Mouse (Mus musculus) heart, embryonic 12.5 days (tissue): ENCODE measurements around the gene A730061H03Rik. TPM values are rescaled to one million over a fixed set of nuclear protein-coding genes. Genes with fewer than 3 reads are reported as not detected.

Experiments
- ATAC-seq: fragments of 200-750 bp; cut with Nextera tagmentation; 2 replicates; pipeline ENCODE4 v1.8.0; 2017; ENCODE audit warnings: moderate TSS enrichment, moderate library complexity; ENCODE audit not compliant: insufficient number of reproducible peaks, low FRiP score
- H3K27ac ChIP-seq: fragments of 300-500 bp; sonication (generic); 2 replicates; pipeline ENCODE4 v1.5.1; 2016; ENCODE audit warnings: mild to moderate bottlenecking, moderate library complexity; ENCODE audit not compliant: poor library complexity, severe bottlenecking
- H3K27me3 ChIP-seq: fragments of 300-500 bp; sonication (generic); replicated peaks from 2 replicates; pipeline ENCODE4 v1.6.1; 2016; ENCODE audit warnings: mild to moderate bottlenecking, moderate library complexity
- H3K36me3 ChIP-seq: fragments of 300-500 bp; sonication (generic); 2 replicates; pipeline ENCODE4 v1.6.1; 2016; ENCODE audit warnings: mild to moderate bottlenecking, moderate library complexity
- H3K4me1 ChIP-seq: fragments of 300-500 bp; sonication (generic); replicated peaks from 2 replicates; pipeline ENCODE4 v1.6.1; 2016; ENCODE audit warnings: mild to moderate bottlenecking
- H3K4me2 ChIP-seq: fragments of 300-500 bp; sonication (generic); 2 replicates; pipeline ENCODE4 v1.6.1; 2016; ENCODE audit warnings: mild to moderate bottlenecking, moderate library complexity
- H3K4me3 ChIP-seq: fragments of 300-500 bp; sonication (generic); 2 replicates; pipeline ENCODE4 v1.5.1; 2016; ENCODE audit warnings: mild to moderate bottlenecking
- H3K9ac ChIP-seq: fragments of 300-500 bp; sonication (generic); 2 replicates; pipeline ENCODE4 v1.6.1; 2016; ENCODE audit warnings: mild to moderate bottlenecking, moderate library complexity
- H3K9me3 ChIP-seq: fragments of 300-500 bp; sonication (generic); replicated peaks from 2 replicates; pipeline ENCODE4 v1.6.1; 2016; ENCODE audit warnings: mild to moderate bottlenecking, moderate library complexity
- WGBS: fragments of 180-500 bp; shearing (Covaris S2); methylation state at CpG from one replicate; pipeline ENCODE4 v1.1.7; 2016; 5-methylcytosine and 5-hydroxymethylcytosine counted together
- polyA plus RNA-seq: library from polyadenylated mRNA; unstranded; fragments of >200 nt; fragmentation: Nextera tagmentation; extraction: Ambion mirVana; gene quantifications from 2 replicates; pipeline ENCODE4 v1.2.1, GENCODE M21; 2016

A730061H03Rik gene
- polyA plus RNA-seq: 0.96 TPM in 1 of 2 replicates, not detected in the other

DNA sequence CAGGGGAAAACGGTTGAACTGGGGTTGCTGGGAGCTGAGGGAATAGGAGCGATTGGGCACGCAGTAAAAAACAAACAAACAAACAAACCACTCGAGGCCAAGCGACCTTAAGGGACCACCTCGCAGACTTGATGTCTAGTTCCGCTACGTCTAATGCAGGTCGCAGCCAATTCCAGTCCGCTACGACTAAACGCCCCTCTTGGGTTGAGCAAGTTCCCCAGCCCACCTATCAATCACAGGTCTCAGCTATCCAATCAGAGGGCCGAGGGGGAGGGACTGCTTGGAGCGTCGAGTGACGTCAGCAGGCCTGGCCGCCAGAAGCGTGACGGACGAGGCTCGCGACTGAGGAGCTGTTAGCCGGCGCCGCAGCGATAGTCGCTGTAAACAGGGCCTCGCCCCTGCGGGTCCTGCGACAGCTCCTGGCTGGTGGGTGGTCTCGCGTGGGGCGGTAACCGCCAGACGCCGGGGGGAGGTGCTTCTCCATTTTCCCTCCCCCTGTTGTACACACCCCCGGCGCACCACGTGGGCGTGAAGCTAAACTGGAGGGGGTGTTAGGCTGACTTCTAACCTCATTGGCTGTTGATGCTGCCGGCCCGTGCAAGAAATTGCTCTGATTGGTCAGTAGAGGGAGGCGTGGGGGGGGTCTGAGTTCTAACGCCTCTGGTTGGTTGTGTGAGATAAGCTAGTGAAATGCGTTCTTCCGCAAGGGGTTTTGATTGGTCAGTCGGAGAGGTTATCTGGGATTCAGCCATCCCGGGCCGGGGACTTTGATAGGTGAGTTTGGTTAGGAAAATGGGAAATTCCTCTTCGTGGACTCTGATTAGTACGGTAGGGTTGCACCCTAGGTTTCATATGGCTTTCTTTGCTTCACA, at the start of gene A730061H03Rik:
Gene A730061H03Rik, minus strand, starts transcription at position 205 of the 872 bp plus-strand sequence.
- no peaks in the 10 kb centered on the region for H3K9me3 ChIP-seq
- peak within 1 kb of the TSS; percentile 81 for H3K9ac ChIP-seq
- peak within 1 kb of the TSS; percentile 86 for H3K4me2 ChIP-seq
- H3K4me3 ChIP-seq: peak within 1 kb of the TSS; percentile 69
- H3K27ac ChIP-seq: peak within 1 kb of the TSS; percentile 98
- H3K4me1 ChIP-seq: peaks cover 20% of the 10 kb centered on the region
- H3K36me3 ChIP-seq: peaks cover 28% of the 10 kb centered on the region
- no peaks in the 10 kb centered on the region for H3K27me3 ChIP-seq
- peak; percentile 96 for ATAC-seq
- under 1% methylated on average over 51 of the region's 51 CpGs for WGBS

DNA sequence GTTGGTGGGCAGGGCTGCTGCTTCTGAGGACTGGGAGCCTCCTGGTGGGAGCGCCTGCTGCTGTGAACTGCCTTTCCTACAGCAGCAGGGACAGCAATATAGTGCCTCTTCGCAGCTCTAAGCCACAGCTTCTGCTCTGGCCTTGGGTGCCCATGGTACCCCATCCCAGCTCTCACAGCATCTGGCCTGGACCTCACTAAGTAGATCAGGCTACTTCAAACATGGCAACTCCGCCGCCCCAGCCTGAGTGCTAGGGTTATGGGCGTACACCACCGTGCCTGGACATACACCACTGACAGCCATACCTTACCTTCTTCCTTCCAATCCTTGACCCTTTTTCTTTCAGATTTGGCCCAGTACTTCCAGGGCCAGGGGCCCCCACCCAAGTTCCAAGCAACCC, 48.1 kb upstream of the A730061H03Rik start:
- no peak for ATAC-seq
- 89% methylated on average over 6 of the region's 6 CpGs for WGBS
- H3K9ac ChIP-seq: no peak overlapping the region
- H3K27ac ChIP-seq: no peak overlapping the region
- peaks cover 53% of the 10 kb centered on the region for H3K36me3 ChIP-seq
- H3K4me2 ChIP-seq: no peak overlapping the region
- no peak overlapping the region for H3K4me3 ChIP-seq
- H3K4me1 ChIP-seq: peaks cover 11% of the 10 kb centered on the region
- no peaks in the 10 kb centered on the region for H3K9me3 ChIP-seq
- no peaks in the 10 kb centered on the region for H3K27me3 ChIP-seq

DNA sequence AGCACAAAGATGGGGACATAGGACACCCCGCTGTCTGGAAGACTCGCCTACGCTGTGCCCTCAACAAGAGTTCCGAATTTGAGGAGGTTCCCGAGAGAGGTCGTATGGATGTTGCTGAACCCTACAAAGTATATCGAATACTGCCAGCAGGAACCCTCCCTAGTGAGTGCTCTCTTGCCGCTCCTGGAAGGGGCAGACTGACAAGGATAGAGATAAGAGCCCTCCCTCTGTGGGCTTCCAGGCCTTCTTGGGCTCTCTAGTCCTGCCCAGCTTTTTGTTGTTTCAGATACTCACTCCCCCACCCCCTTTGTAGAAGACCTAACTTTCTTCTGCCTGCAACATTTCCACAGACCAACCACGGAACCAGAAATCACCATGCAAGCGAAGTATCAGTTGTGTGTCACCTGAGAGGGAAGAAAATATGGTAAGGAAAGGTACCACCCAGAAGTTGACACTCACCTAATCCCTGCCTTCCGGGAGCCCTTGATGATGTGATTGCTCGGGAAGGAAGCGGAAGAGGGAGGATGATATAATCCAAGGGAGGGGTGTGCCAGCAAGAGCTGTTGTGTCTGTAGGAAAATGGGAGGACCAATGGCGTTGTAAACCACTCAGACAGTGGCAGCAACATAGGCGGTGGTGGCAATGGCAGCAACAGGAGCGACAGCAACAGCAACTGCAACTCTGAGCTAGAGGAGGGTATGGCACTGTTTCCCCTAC, 45.7 kb upstream of the A730061H03Rik start:
- no peaks in the 10 kb centered on the region for H3K9me3 ChIP-seq
- H3K4me1 ChIP-seq: peaks cover 4% of the 10 kb centered on the region
- no peak overlapping the region for H3K4me2 ChIP-seq
- ATAC-seq: no peak
- 73% methylated on average over 16 of the region's 16 CpGs for WGBS
- no peaks in the 10 kb centered on the region for H3K27me3 ChIP-seq
- no peak overlapping the region for H3K27ac ChIP-seq
- no peak overlapping the region for H3K9ac ChIP-seq
- H3K36me3 ChIP-seq: peaks cover 78% of the 10 kb centered on the region
- H3K4me3 ChIP-seq: no peak overlapping the region

DNA sequence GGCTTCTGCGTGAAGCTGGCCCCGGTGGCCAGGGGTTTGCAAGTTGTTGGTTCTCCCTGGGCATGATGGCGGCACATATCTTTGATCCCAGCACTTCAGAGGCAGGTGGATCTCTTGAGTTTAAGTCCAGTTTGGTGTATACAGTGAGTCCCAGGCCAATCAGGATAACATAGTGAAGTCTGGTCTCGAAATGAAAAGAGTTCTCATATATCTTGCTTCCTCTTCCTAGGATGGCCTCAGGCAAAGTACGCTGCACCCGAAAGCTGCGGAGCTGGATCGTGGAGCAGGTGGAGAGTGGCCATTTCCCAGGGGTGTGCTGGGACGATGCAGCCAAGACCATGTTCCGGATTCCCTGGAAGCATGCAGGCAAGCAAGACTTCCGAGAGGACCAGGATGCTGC, 44.6 kb upstream of the A730061H03Rik start:
- Histone ChIP-seq H3K4me2 (peak overlapping the region; percentile 69), H3K36me3 (peaks cover 84% of the 10 kb centered on the region), H3K4me1 (peaks cover 4% of the 10 kb centered on the region), H3K27ac (no peak overlapping the region), H3K4me3 (no peak overlapping the region), H3K9ac (no peak overlapping the region), H3K27me3 (no peaks in the 10 kb centered on the region), H3K9me3 (no peaks in the 10 kb centered on the region)
- ATAC-seq: no peak
- whole genome bisulfite sequencing: 94% methylated on average over 11 of the region's 11 CpGs

DNA sequence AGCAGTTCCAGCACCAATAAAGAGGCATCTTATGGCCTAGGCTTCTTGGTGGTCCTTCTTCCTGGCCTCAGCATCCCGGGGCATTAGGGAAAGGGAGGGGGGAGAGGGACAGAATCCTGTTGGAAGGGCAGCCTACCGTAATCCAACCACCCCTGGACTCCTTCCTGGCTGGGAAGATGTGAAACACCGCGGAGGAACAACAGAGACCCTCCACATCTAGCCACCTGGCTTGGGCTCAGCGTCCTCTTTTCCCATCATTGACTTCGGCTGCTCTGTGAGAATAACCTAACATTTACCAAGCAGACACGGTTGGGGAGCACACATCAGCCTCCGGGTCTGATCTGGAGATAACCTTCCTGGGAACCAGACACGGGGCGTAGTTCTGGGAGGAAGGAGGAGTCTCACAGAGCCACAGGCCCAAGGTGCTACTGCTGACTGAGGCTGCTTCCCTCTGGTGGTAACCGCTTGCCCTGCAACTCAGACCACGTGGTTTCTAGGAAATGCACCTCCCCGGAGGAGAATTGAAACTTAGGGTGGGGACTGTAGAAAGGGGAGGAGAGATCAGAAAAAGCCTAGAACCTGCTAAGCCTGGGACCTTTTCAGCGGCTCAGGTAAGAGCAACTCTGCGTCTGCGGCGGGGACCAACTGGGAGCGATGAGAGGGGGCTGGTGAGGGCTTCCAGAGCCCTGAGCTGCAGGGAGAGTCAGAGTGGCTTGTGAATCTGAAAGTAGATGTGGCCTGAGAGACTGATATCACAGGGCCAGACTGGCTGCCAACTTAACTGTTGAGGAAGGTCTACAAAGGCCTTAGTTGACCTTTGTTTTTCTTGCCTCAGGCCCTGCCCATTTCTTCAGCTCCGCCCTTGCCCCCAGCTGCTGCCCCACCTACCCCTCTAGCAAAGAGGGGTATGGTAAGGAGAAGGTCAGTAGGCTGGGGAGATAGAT, 43.7 kb upstream of the A730061H03Rik start:
- peak; percentile 90 for ATAC-seq
- Histone ChIP-seq H3K4me1 (peaks cover 4% of the 10 kb centered on the region), H3K27me3 (no peaks in the 10 kb centered on the region), H3K27ac (peak overlapping the region; percentile 68), H3K9me3 (no peaks in the 10 kb centered on the region), H3K4me3 (peak overlapping the region; percentile 46), H3K36me3 (peaks cover 84% of the 10 kb centered on the region), H3K4me2 (peak overlapping the region; percentile 69), H3K9ac (peak overlapping the region; percentile 66)
- 15% methylated on average over 19 of the region's 19 CpGs for whole genome bisulfite sequencing

DNA sequence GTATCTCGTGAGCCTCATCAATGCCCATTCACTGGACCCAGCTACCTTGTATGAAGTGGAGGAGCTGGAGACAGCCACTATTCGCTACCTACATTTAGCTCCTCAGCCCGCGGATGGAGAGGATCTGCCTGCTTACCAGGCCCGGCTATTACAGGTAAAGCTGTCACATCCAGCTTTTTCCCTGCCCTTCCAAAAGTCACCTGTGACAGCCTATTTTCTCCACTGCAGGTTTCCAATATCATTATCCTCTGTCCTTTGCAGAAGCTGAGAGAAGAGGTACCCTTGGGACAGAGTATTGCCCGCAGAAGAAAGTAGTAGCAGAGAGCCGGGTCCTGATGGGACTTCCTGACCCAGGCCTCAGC, 43.0 kb upstream of the A730061H03Rik start, which contains the start of gene Irf9:
Gene Irf9, plus strand, starts transcription at position 301 of the 362 bp plus-strand sequence.
- Histone ChIP-seq H3K27me3 (no peaks in the 10 kb centered on the region), H3K9ac (peak within 1 kb of the TSS; percentile 66), H3K4me1 (peaks cover 4% of the 10 kb centered on the region), H3K36me3 (peaks cover 84% of the 10 kb centered on the region), H3K9me3 (no peaks in the 10 kb centered on the region), H3K4me3 (peak within 1 kb of the TSS; percentile 46), H3K4me2 (peak within 1 kb of the TSS; percentile 69), H3K27ac (peak within 1 kb of the TSS; percentile 68)
- no peak for ATAC-seq
- WGBS: 86% methylated on average over 7 of the region's 7 CpGs

DNA sequence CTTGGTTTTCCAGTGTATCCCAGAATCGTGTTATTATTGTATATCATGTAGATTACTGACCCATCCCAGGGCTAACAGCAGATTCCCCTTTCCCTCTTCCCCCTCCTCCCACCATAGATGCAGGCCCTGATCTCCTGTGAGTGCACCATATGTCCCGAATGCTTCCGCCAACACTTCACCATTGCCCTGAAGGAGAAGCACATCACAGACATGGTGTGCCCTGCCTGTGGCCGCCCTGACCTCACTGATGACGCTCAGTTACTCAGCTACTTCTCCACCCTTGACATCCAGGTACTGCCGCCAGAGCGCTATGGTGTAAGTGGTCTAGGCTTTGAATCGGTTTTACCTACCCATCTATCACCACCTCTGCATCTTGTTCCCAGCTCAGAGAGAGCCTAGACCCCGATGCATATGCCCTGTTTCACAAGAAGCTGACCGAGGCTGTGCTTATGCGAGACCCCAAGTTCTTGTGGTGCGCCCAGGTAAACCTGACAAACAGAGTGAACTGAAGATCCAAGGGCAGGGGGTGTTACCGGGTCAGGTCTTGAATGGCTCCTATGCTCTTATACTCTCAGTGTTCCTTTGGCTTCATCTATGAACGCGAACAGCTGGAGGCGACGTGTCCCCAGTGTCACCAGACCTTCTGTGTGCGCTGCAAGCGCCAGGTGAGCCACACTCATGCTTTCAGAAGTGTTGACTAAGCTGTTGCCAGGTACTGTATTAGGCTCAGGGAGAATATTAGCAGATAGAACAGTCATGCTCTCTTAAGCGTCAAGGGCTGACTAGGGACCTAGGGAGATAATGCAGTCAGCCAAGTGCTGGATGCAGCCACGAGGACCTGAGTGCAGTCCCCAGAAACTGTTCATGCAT, 38.5 kb upstream of the A730061H03Rik start:
- Histone ChIP-seq H3K27ac (no peak overlapping the region), H3K4me2 (no peak overlapping the region), H3K9ac (no peak overlapping the region), H3K36me3 (peaks cover 93% of the 10 kb centered on the region), H3K4me3 (no peak overlapping the region), H3K9me3 (no peaks in the 10 kb centered on the region), H3K4me1 (0 out of 2 replicates have a peak, but pooled peaks cover under 1% of the 10 kb centered on the region), H3K27me3 (no peaks in the 10 kb centered on the region)
- ATAC-seq: no peak
- WGBS: 91% methylated on average over 21 of the region's 21 CpGs

DNA sequence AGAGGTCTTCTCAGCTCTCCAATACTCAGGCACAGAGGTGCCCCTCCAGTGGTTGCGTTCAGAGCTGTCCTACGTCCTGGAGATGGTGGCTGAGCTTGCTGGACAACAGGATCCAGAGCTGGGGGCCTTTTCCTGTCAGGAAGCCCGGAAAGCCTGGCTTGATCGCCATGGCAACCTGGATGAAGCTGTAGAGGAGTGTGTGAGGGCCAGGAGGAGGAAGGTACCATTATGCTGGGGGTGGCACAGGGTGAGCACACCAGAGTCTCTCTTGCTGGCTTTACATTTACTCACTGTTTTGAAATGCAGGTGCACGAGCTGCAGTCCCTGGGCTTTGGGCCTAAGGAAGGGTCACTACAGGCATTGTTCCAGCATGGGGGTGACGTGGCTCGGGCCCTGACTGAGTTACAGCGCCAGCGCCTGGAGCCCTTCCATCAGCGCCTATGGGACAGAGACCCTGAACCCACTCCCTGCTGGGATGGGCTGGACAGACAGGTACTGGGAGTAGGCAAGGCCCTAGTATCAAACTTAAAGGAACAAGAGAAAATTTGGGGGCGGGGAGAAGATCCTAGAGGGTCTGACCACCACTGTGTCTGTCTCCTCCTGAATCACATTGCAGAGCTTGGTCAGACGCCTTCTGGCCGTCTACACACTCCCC, 36.0 kb upstream of the A730061H03Rik start:
- no peak overlapping the region for H3K9ac ChIP-seq
- ATAC-seq: no peak
- H3K4me2 ChIP-seq: 0 out of 2 replicates have a peak overlapping the region, but pooled peaks have one; percentile 12
- no peaks in the 10 kb centered on the region for H3K9me3 ChIP-seq
- H3K36me3 ChIP-seq: peaks cover 71% of the 10 kb centered on the region
- 82% methylated on average over 13 of the region's 13 CpGs for WGBS
- H3K4me1 ChIP-seq: peaks cover 18% of the 10 kb centered on the region
- H3K4me3 ChIP-seq: no peak overlapping the region
- no peak overlapping the region for H3K27ac ChIP-seq
- H3K27me3 ChIP-seq: no peaks in the 10 kb centered on the region

DNA sequence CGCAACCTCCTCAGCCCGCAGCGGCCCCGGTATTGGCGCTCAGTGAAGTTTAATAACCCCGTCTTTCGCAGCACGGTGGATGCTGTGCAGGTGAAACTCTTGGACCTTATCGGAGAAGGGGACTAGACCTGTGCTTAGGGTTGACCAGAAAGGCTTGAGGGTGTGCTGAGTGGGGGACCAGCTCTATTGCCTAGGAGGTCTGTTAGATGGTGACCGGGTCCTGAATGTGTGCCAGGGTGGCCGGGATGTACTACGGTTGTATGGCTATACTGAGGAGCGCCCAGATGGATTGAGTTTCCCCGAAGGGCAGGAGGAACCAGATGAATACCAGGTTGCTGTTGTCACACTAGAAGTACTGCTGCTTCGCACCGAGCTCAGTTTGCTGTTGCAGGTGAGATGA, 32.0 kb upstream of the A730061H03Rik start:
- no peak for ATAC-seq
- peak overlapping the region; percentile 98 for H3K4me3 ChIP-seq
- H3K9me3 ChIP-seq: no peaks in the 10 kb centered on the region
- no peaks in the 10 kb centered on the region for H3K27me3 ChIP-seq
- H3K9ac ChIP-seq: peak overlapping the region; percentile 95
- 8% methylated on average over 16 of the region's 16 CpGs for WGBS
- H3K36me3 ChIP-seq: peaks cover 44% of the 10 kb centered on the region
- peak overlapping the region; percentile 98 for H3K27ac ChIP-seq
- H3K4me2 ChIP-seq: peak overlapping the region; percentile 95
- H3K4me1 ChIP-seq: peaks cover 25% of the 10 kb centered on the region
